Mouse (Mus musculus) hindbrain, embryonic 12.5 days (tissue): Measurements from ENCODE around the gene Rps28. TPM values are rescaled to one million over a fixed set of nuclear protein-coding genes. Genes with fewer than 3 reads are reported as not detected.
A peak's percentile ranks its signal among the peaks of the same experiment; 100 is the strongest.
"Not testable (repeated sequence)": the region's sequence is repeated elsewhere in the genome, so short reads cannot be mapped to it uniquely, and the experiment has no call there.

Experiments used
- ATAC-seq: fragments of 200-750 bp; cut with Nextera tagmentation; 2 replicates; pipeline ENCODE4 v1.8.0; 2017; ENCODE audit warnings: moderate TSS enrichment; ENCODE audit not compliant: low FRiP score
- H3K27ac ChIP-seq: fragments of 300-500 bp; sonication (generic); 2 replicates; pipeline ENCODE4 v1.5.1; 2016; ENCODE audit warnings: mild to moderate bottlenecking
- H3K27me3 ChIP-seq: fragments of 300-500 bp; sonication (generic); 2 replicates; pipeline ENCODE4 v1.6.1; 2016; ENCODE audit warnings: mild to moderate bottlenecking
- H3K36me3 ChIP-seq: fragments of 300-500 bp; sonication (generic); 2 replicates; pipeline ENCODE4 v1.6.1; 2016; ENCODE audit warnings: mild to moderate bottlenecking
- H3K4me1 ChIP-seq: fragments of 300-500 bp; sonication (generic); 2 replicates; pipeline ENCODE4 v1.6.1; 2016
- H3K4me2 ChIP-seq: fragments of 300-500 bp; sonication (generic); replicated peaks from 2 replicates; pipeline ENCODE4 v1.6.1; 2016; ENCODE audit warnings: mild to moderate bottlenecking
- H3K4me3 ChIP-seq: fragments of 300-500 bp; sonication (generic); 2 replicates; pipeline ENCODE4 v1.5.1; 2016; ENCODE audit warnings: mild to moderate bottlenecking
- H3K9ac ChIP-seq: fragments of 300-500 bp; sonication (generic); 2 replicates; pipeline ENCODE4 v1.6.1; 2016; ENCODE audit warnings: mild to moderate bottlenecking, moderate library complexity
- H3K9me3 ChIP-seq: fragments of 300-500 bp; sonication (generic); replicated peaks from 2 replicates; pipeline ENCODE4 v1.6.1; 2016; ENCODE audit warnings: mild to moderate bottlenecking
- WGBS: fragments of 180-500 bp; shearing (Covaris S2); methylation state at CpG from one replicate; pipeline ENCODE4 v1.1.7; 2016; 5-methylcytosine and 5-hydroxymethylcytosine counted together
- polyA plus RNA-seq: library from polyadenylated mRNA; unstranded; fragments of >200 nt; fragmentation: Nextera tagmentation; extraction: Ambion mirVana; gene quantifications from 2 replicates; pipeline ENCODE4 v1.2.1, GENCODE M21; 2016

Gene Rps28
- polyA plus RNA-seq, 1 experiment from 2014 or later, result 694 TPM

DNA sequence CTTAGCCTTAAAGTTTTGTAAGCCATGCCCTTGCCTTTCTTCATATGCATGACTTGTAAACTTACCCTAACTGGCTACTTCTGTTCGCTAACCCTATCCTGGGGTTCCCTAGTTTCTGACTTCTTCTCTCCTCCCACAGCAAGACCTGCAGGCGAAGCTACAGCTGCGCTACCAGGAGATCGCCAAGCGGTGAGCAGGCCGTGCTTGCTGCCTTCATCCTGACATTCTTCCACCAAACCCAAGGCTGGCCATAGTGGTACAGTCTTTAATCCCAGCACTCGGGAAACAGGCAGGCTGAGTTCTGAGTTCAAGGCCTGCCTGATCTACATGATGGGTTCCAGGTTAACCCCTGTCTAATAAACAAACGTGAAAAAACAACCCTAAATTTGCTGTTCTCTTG lies 1.1 kb upstream of the Rps28 start:
- H3K27me3 ChIP-seq, result no peaks in the 10 kb centered on the region
- peak overlapping the region; percentile 74 for H3K4me3 ChIP-seq
- peak overlapping the region; percentile 89 for H3K9ac ChIP-seq
- no peak for ATAC-seq
- 90% methylated on average over 8 of the region's 8 CpGs for WGBS
- H3K36me3 ChIP-seq, result peaks cover 50% of the 10 kb centered on the region
- peaks cover 26% of the 10 kb centered on the region for H3K4me1 ChIP-seq
- no peaks in the 10 kb centered on the region for H3K9me3 ChIP-seq
- H3K4me2 ChIP-seq, result peak overlapping the region; percentile 75
- no peak overlapping the region for H3K27ac ChIP-seq

DNA sequence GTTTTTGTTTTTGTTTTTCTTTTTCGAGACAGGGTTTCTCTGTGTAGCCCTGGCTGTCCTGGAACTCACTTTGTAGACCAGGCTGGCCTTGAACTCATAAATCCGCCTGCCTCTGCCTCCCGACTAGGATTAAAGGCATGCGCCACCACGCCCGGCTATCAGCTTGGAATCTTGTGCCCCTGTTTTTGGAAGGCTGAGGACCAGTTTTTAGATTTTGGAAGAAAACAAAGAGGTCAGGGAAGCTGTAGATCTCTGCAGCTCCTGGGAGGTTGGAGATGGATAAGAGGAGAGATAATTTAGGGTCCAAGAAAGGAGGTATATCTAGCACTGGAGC lies 602 bp upstream of the Rps28 start:
- not testable (repeated sequence) for H3K27me3 ChIP-seq, H3K9me3 ChIP-seq, ATAC-seq
- Histone ChIP-seq H3K36me3 (peaks cover 51% of the 10 kb centered on the region), H3K4me3 (peak overlapping the region; percentile 74), H3K4me1 (peaks cover 26% of the 10 kb centered on the region), H3K27ac (peak overlapping the region; percentile 87), H3K4me2 (peak overlapping the region; percentile 75), H3K9ac (peak overlapping the region; percentile 89)
- 7% methylated on average over 6 of the region's 6 CpGs for WGBS

- peak overlapping the region; percentile 84 for H3K9ac ChIP-seq
- H3K4me2 ChIP-seq, result peak overlapping the region; percentile 89
- not testable (repeated sequence) for H3K27me3 ChIP-seq, H3K9me3 ChIP-seq, ATAC-seq, H3K27ac ChIP-seq
- H3K4me3 ChIP-seq, result peak overlapping the region; percentile 74
- H3K36me3 ChIP-seq, result peaks cover 48% of the 10 kb centered on the region
- 88% methylated on average over 8 of the region's 8 CpGs for WGBS
- H3K4me1 ChIP-seq, result peaks cover 33% of the 10 kb centered on the region
Measured at GRCm38 (mm10) chr17:33823171-33823570, 1.2 kb downstream of the Rps28 start.

DNA sequence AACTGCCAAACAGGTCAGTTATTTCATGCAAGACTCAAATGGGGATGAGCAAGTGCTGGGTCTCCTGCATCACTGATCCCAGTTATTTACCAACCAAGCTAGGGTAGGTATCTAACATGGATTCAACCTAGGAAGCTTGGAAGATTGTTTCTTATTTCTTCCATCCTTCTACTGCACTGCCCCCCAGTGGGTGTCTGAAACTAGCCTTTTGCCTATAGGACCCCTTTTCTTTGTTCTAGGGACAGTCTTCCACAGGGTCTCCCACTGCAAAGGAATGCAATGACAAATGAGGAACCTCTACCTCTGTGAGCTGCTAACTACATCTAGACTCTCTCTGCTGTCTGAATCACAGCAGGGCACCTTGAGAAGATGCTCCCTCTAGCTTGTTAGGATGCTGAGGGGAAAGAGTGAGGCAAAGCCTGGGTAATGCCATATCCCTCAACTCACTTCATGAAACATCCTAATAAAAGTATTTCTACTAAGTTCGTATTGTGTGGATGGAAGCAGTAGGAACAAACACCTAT lies 1.9 kb downstream of the Rps28 start:
- Histone ChIP-seq H3K4me1 (peaks cover 37% of the 10 kb centered on the region), H3K27ac (no peak overlapping the region), H3K4me3 (no peak overlapping the region; the same call in 1 of the 2 replicates), H3K36me3 (peaks cover 46% of the 10 kb centered on the region), H3K9me3 (no peaks in the 10 kb centered on the region), H3K4me2 (peak overlapping the region; percentile 89), H3K9ac (no peak overlapping the region), H3K27me3 (no peaks in the 10 kb centered on the region)
- WGBS, result 85% methylated on average over 1 of the region's 1 CpGs
- ATAC-seq, result no peak

DNA sequence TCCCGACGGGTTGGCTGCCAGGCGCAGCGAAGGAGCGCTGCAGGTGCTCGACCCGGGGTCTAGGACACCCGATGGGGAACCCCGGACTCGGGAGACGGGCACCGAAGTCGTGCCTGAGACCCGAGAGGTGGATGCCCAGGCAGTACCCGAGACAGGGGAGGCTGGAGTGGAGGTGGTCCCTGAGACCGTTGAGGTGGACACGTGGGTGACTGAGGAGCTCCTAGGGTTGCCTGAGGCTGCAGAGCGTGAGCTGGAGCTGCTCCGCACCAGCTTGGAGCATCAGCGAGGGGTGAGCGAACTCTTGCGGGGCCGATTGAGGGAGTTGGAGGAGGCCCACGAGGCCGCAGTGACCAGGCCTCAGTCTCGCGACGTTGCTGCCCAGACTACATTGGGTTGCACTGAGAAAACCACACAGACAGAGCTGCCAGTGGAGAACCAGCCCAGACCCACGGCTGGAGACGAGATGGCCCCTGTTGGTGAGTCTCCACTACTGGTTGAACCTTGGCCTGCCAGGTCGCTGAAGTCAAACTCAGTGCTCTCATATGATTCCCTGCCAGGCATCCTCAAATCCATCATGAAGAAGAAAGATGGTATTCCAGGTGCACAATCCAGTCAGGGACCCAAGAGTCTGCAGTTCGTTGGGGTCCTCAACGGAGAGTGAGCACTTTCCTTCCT lies 6.3 kb downstream of the Rps28 start:
- Histone ChIP-seq H3K4me3 (peak overlapping the region; percentile 56), H3K4me2 (peak overlapping the region; percentile 87), H3K36me3 (peaks cover 45% of the 10 kb centered on the region), H3K4me1 (peaks cover 29% of the 10 kb centered on the region), H3K9me3 (no peaks in the 10 kb centered on the region), H3K27me3 (no peaks in the 10 kb centered on the region), H3K9ac (peak overlapping the region; percentile 80), H3K27ac (peak overlapping the region; percentile 89)
- 18% methylated on average over 33 of the region's 33 CpGs for WGBS
- peak; percentile 77 for ATAC-seq

- Histone ChIP-seq H3K4me3 (peak overlapping the region; percentile 56), H3K4me1 (peaks cover 21% of the 10 kb centered on the region), H3K4me2 (peak overlapping the region; percentile 87), H3K36me3 (peaks cover 37% of the 10 kb centered on the region), H3K27ac (peak overlapping the region; percentile 89), H3K9me3 (no peaks in the 10 kb centered on the region), H3K9ac (peak overlapping the region; percentile 80), H3K27me3 (no peaks in the 10 kb centered on the region)
- peak; percentile 97 for ATAC-seq
- WGBS, result under 1% methylated on average over 86 of the region's 89 CpGs
Measured at GRCm38 (mm10) chr17:33817184-33817968, 7.0 kb downstream of the Rps28 start.

- Histone ChIP-seq H3K27ac (no peak overlapping the region), H3K4me1 (peaks cover 16% of the 10 kb centered on the region), H3K4me2 (peak overlapping the region; percentile 87), H3K9ac (no peak overlapping the region), H3K36me3 (peaks cover 30% of the 10 kb centered on the region), H3K4me3 (0 out of 2 replicates have a peak overlapping the region, but pooled peaks have one; percentile 56), H3K27me3 (no peaks in the 10 kb centered on the region), H3K9me3 (no peaks in the 10 kb centered on the region)
- no peak for ATAC-seq
- 79% methylated on average over 5 of the region's 5 CpGs for WGBS
Measured at GRCm38 (mm10) chr17:33816612-33817011, 7.8 kb downstream of the Rps28 start.

- no peak overlapping the region for H3K4me3 ChIP-seq
- no peak overlapping the region for H3K4me2 ChIP-seq
- no peaks in the 10 kb centered on the region for H3K9me3 ChIP-seq
- peaks cover 11% of the 10 kb centered on the region for H3K27me3 ChIP-seq
- H3K9ac ChIP-seq, result no peak overlapping the region
- H3K4me1 ChIP-seq, result peaks cover 16% of the 10 kb centered on the region
- ATAC-seq, result no peak
- peaks cover 18% of the 10 kb centered on the region for H3K36me3 ChIP-seq
- H3K27ac ChIP-seq, result no peak overlapping the region
- WGBS, result 95% methylated on average over 6 of the region's 6 CpGs
Measured at GRCm38 (mm10) chr17:33815399-33815798, 9.0 kb downstream of the Rps28 start.

DNA sequence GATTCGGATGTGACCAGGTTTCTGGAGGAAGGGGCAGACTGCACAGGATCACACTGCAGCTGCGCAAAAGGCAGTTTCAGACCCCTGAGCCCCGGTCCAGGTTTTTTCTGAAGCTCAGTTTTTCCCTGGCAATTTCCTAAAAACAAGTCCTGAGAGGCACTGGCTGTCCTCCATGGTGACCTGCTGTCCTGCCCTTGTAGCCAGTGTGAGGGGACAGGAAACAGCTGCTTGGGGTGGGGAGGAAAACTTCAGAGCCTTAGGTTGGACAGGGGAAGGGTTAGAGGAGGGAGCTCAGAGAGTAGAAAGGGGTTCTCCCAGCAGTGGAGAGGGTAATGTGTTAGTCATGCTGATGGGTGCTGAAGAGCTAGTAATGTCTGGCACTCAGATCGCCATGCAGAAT lies 11.4 kb downstream of the Rps28 start:
- no peak overlapping the region for H3K9ac ChIP-seq
- H3K4me1 ChIP-seq, result peaks cover 8% of the 10 kb centered on the region
- 77% methylated on average over 4 of the region's 4 CpGs for WGBS
- no peak overlapping the region for H3K4me2 ChIP-seq
- H3K36me3 ChIP-seq, result no peaks in the 10 kb centered on the region
- peaks cover 12% of the 10 kb centered on the region for H3K27me3 ChIP-seq
- no peaks in the 10 kb centered on the region for H3K9me3 ChIP-seq
- H3K27ac ChIP-seq, result no peak overlapping the region
- no peak overlapping the region for H3K4me3 ChIP-seq
- ATAC-seq, result no peak

- no peaks in the 10 kb centered on the region for H3K36me3 ChIP-seq
- no peak overlapping the region for H3K4me3 ChIP-seq
- whole genome bisulfite sequencing, result 63% methylated on average over 3 of the region's 3 CpGs
- no peaks in the 10 kb centered on the region for H3K9me3 ChIP-seq
- ATAC-seq, result no peak
- H3K4me1 ChIP-seq, result peaks cover 5% of the 10 kb centered on the region
- H3K9ac ChIP-seq, result no peak overlapping the region
- no peak overlapping the region for H3K27ac ChIP-seq
- H3K4me2 ChIP-seq, result no peak overlapping the region
- peaks cover 12% of the 10 kb centered on the region for H3K27me3 ChIP-seq
Measured at GRCm38 (mm10) chr17:33812475-33812874, 11.9 kb downstream of the Rps28 start.

DNA sequence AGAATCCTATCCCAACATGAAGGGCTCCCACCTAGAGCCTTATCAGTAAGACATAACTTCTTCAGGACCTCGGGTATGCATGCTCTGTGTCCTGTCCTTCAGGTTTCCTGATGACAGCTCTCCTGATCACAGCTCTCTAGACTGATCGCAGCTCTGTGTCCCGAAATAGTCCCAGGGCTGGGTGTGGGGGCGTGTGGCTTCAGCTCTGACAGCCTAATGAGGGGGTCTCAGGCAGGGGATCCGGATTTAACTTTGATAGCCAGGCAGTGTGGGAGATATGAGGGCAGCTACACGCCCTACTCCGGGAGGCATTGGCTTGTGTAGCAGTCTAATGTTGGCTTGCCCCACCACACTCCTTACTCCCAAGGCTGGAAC lies 13.2 kb downstream of the Rps28 start:
- no peak overlapping the region for H3K27ac ChIP-seq
- 30% methylated on average over 7 of the region's 7 CpGs for WGBS
- no peak for ATAC-seq

GRCm38 (mm10) chr17:33810334-33811141 lies 13.8 kb downstream of the Rps28 start, which contains the start of gene Kank3:
Gene Kank3 (plus strand): TSS chr17:33810519.
- Histone ChIP-seq H3K36me3 (no peaks in the 10 kb centered on the region), H3K4me2 (peak within 1 kb of the TSS; percentile 67), H3K4me3 (peak within 1 kb of the TSS; percentile 49), H3K4me1 (no peaks in the 10 kb centered on the region; the same call in 1 of the 2 replicates), H3K9me3 (no peaks in the 10 kb centered on the region), H3K9ac (peak within 1 kb of the TSS; percentile 54), H3K27ac (no peak within 1 kb of the TSS), H3K27me3 (peaks cover 12% of the 10 kb centered on the region)
- ATAC-seq, result peak; percentile 97
- 2% methylated on average over 36 of the region's 36 CpGs for WGBS

More for the DNA sequence above, 13.2 kb downstream of the Rps28 start:
- Histone ChIP-seq H3K4me2 (peak overlapping the region; percentile 67), H3K9ac (no peak overlapping the region), H3K27me3 (peaks cover 12% of the 10 kb centered on the region), H3K4me1 (no peaks in the 10 kb centered on the region; the same call in 1 of the 2 replicates), H3K4me3 (peak overlapping the region; percentile 49), H3K36me3 (no peaks in the 10 kb centered on the region), H3K9me3 (no peaks in the 10 kb centered on the region)
